Mouse (Mus musculus): ENCODE results near the gene Cggbp1. TPM values are rescaled to one million over a fixed set of nuclear protein-coding genes. Genes with fewer than 3 reads are reported as not detected.

Cggbp1 gene
- polyA plus RNA-seq, 1 experiment from 2014 or later = 51.1 TPM

DNA sequence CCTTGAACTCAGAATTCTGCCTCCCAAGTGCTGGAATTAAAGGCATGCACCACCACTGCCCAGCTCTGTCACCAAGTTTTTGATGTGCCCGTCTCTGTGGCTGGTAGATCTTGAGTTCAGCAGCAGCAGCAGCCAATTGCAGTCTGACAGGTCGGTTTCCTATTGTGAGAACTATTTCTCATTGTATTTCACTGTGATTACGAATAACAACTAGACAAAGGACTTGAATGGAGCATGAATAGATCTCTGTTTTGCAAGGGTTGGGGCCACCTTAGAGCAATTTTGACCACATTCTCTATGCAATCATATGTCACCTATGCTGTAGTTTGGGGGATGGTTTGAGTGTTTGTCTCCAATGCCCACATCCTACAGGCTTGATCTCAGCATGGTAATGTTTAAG, 29.2 kb downstream of the Cggbp1 start:
- no peaks in the 10 kb centered on the region for H3K36me3 ChIP-seq (ENCODE audit: inconsistent target)
- H3K27ac ChIP-seq = no peak overlapping the region
- no peak overlapping the region for H3K4me3 ChIP-seq (ENCODE audit: inconsistent target)
- H3K79me2 ChIP-seq (ENCODE audit: inconsistent target) = no peaks in the 10 kb centered on the region
- 86% methylated on average over 3 of the region's 3 CpGs for WGBS (ENCODE audit: missing documents)

DNA sequence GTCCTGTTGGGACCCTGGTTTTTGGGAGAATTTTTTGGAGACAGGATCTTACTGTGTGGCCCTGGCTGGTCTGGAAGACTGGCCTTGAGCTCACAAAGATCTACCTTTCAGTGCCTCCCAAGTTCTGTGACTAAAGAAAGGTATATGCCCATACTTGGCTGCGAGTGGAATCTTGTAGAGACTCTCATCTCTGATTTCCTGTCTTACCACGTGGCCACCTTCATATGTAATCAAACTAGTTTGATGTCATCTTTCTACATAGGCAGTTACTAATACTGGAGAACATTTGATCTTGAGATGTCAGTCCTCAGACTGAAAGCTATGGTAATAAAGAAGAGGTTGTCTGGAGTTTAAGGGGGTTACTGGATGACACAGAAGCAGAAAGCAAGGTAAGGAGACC, 29.6 kb downstream of the Cggbp1 start:
- no peaks in the 10 kb centered on the region for H3K36me3 ChIP-seq (ENCODE audit: inconsistent target)
- no peaks in the 10 kb centered on the region for H3K79me2 ChIP-seq (ENCODE audit: inconsistent target)
- no peak overlapping the region for H3K27ac ChIP-seq
- H3K4me3 ChIP-seq (ENCODE audit: inconsistent target) = no peak overlapping the region
- WGBS (ENCODE audit: missing documents) = 71% methylated on average over 2 of the region's 2 CpGs

DNA sequence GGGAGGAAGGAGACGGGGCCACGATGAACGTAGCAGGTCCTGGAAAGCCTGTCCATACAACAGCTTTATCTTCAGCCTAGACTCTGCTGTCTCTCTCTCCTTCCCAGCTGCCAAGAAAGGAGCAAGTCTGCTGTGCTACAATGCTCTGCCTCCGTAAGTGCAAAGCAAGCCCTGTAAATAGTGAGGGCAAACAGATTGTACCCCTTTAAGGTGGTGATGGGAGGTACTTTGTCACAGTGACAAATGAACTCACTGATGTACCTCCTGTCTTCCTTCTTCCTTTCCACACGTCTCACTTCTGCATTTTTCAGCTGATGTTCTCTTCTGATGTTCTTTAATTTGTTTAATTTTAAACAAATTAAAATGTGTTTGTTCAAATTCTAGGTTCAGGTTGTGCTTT, 32.1 kb downstream of the Cggbp1 start:
- Histone ChIP-seq H3K27ac (0 out of 2 replicates have a peak overlapping the region, but pooled peaks have one; percentile 21), H3K4me3 (ENCODE audit: inconsistent target) (no peak overlapping the region), H3K36me3 (ENCODE audit: inconsistent target) (no peaks in the 10 kb centered on the region), H3K79me2 (ENCODE audit: inconsistent target) (no peaks in the 10 kb centered on the region)
- 32% methylated on average over 5 of the region's 5 CpGs for WGBS (ENCODE audit: missing documents)

DNA sequence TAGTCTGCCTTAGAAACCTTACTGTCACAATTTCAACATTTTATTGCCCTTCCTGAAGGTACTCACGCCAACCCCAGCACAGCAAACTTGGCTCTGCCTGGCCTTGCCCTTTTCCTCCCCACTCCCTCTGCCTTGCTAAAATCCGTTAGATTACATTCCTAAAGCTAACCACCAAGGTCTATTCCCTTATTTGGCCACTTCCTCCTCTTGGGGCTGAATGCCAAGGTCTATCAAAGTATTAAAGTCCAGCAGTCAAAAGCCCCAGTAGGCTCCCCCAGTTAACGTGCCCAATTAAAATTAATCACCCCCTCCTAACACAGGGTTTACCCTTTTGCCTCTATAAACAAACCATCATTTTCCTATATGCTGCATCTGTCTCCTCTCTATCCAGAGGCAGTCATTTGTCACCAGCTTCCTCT, 32.6 kb downstream of the Cggbp1 start:
- Histone ChIP-seq H3K36me3 (ENCODE audit: inconsistent target) (no peaks in the 10 kb centered on the region), H3K27ac (0 out of 2 replicates have a peak overlapping the region, but pooled peaks have one; percentile 21), H3K4me3 (ENCODE audit: inconsistent target) (no peak overlapping the region), H3K79me2 (ENCODE audit: inconsistent target) (no peaks in the 10 kb centered on the region)
- 12% methylated on average over 3 of the region's 3 CpGs for WGBS (ENCODE audit: missing documents)

DNA sequence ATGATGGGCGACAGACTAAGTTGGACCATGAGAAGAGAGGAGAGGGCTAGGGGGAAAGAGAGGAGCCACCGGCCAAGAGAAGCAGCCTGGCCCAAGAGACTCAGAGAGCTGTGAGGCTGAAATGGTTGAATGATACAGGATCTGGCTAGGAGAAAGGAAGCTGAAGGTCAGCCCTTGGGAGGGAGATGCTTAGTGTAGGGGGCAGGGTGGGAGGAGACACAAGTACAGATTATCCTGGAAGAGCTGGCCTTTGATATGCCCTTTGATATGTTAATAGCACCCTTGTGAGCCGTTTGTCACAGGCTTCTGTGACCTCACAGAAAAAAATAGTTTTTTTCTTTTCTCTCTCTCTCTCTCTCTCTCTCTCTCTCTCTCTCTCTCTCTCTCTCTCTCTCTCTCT, 33.3 kb downstream of the Cggbp1 start:
- no peaks in the 10 kb centered on the region for H3K79me2 ChIP-seq (ENCODE audit: inconsistent target)
- 82% methylated on average over 3 of the region's 3 CpGs for WGBS (ENCODE audit: missing documents)
- H3K4me3 ChIP-seq (ENCODE audit: inconsistent target) = no peak overlapping the region

DNA sequence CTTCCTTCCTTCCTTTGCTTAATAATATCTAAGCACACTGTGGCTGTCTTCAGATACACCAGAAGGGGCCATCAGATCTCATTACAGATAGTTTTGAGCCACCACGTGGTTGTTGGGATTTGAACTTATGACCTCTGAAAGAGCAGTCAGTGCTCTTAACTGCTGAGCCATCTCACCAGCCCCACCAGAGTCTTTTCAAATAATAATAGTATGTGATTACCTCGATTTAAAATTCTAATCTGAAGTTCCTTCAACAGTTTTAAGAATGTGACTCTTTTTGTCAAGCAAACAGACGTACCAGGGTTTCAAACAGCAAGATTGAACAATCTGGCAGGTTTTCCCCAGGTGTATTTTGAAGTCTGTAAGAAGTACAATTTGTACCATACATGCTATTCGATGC, 33.8 kb downstream of the Cggbp1 start:
- 67% methylated on average over 4 of the region's 4 CpGs for WGBS (ENCODE audit: missing documents)
- no peak overlapping the region for H3K4me3 ChIP-seq (ENCODE audit: inconsistent target)

More for the DNA sequence above, 33.3 kb downstream of the Cggbp1 start:
- Histone ChIP-seq H3K27ac (no peak overlapping the region), H3K36me3 (ENCODE audit: inconsistent target) (no peaks in the 10 kb centered on the region)

DNA sequence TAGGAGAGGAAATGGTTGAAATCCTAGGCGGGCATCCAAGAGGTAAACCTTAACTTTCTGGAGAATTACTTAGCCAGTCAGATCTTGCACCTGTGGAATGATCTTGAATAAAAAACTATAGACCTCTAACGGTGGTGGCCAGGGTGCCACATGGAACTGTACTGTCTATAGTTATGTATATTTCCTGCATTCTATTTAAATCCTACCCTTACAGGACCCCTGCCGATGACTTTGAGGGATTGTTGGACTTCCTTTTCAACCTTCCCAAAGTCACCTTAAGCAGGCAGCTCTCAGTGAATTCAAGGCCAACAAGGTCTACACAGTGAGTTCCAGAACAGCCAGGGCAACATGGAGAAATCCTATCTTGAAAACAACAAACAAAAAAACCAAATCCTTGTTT, 37.7 kb downstream of the Cggbp1 start:
- H3K27ac ChIP-seq = no peak overlapping the region
- 96% methylated on average over 3 of the region's 3 CpGs for WGBS (ENCODE audit: missing documents)
- H3K4me3 ChIP-seq (ENCODE audit: inconsistent target) = no peak overlapping the region
- no peaks in the 10 kb centered on the region for H3K79me2 ChIP-seq (ENCODE audit: inconsistent target)
- no peaks in the 10 kb centered on the region for H3K36me3 ChIP-seq (ENCODE audit: inconsistent target)

More for the DNA sequence above, 33.8 kb downstream of the Cggbp1 start:
- Histone ChIP-seq H3K79me2 (ENCODE audit: inconsistent target) (no peaks in the 10 kb centered on the region), H3K27ac (no peak overlapping the region), H3K36me3 (ENCODE audit: inconsistent target) (no peaks in the 10 kb centered on the region)

DNA sequence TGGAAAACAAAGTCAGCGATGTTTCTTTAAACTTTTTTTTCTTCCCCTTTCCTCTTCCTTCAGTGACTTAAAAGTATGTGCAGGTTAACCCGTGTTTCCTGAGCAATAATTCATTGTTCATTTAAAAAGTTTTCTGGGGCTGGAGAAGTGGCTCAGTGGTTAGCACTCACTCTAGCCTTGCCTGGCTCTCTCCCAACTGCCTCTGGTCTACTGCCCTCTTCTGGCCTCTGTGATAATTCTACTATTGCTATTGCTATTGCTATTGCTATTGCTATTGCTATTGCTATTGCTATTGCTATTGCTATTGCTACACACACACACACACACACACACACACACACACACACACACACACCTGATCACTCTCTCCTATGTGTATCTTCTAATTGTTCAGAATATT, 47.3 kb downstream of the Cggbp1 start:
- H3K79me2 ChIP-seq (ENCODE audit: inconsistent target) = no peaks in the 10 kb centered on the region
- no peak overlapping the region for H3K27ac ChIP-seq
- H3K4me3 ChIP-seq (ENCODE audit: inconsistent target) = no peak overlapping the region
- WGBS (ENCODE audit: missing documents) = 8% methylated on average over 2 of the region's 2 CpGs
- no peaks in the 10 kb centered on the region for H3K36me3 ChIP-seq (ENCODE audit: inconsistent target)

DNA sequence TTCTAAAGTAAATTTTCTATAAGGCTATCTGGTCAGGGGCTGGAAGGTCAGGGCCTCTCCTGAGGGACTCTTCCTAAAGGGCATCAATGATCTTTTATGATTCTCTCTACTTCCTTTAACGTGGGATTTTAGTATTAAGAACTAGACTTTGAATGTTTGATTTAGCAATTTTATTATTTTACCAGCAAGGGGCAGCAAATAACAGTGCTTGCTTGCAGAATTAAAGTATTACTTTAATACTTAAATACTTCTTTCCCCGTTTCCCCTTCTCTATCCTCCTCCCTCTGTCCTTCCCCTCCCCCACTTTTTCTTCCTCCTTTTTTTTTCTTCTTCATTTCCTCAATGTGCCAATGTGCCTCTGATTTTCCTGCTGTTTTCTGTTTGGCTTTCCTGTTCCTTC, 51.5 kb downstream of the Cggbp1 start:
- Histone ChIP-seq H3K36me3 (ENCODE audit: inconsistent target) (no peaks in the 10 kb centered on the region), H3K27ac (no peak overlapping the region), H3K4me3 (ENCODE audit: inconsistent target) (no peak overlapping the region), H3K79me2 (ENCODE audit: inconsistent target) (no peaks in the 10 kb centered on the region)
- 4% methylated on average over 2 of the region's 2 CpGs for WGBS (ENCODE audit: missing documents)

DNA sequence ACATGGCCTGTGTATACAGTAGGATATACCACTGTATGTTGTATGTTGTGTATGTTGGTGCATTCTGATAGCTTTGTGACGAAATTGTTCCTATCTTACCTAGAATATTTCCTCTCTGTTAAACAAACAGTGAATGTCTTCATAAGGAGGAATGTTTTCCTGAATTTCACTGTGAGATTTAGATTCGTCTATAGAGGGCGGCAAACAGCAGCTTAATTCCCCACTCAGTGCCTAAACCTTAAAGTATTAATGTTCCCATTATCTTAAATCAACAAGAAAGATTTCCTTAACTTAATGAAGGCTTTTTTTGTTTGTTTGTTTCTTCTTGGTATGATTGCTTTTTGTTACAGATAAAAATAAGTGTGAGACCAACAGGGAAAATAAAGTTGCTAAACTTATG, 55.3 kb downstream of the Cggbp1 start:
- WGBS (ENCODE audit: missing documents) = 20% methylated on average over 3 of the region's 3 CpGs
- Histone ChIP-seq H3K4me3 (ENCODE audit: inconsistent target) (no peak overlapping the region), H3K79me2 (ENCODE audit: inconsistent target) (no peaks in the 10 kb centered on the region), H3K27ac (no peak overlapping the region), H3K36me3 (ENCODE audit: inconsistent target) (no peaks in the 10 kb centered on the region)

DNA sequence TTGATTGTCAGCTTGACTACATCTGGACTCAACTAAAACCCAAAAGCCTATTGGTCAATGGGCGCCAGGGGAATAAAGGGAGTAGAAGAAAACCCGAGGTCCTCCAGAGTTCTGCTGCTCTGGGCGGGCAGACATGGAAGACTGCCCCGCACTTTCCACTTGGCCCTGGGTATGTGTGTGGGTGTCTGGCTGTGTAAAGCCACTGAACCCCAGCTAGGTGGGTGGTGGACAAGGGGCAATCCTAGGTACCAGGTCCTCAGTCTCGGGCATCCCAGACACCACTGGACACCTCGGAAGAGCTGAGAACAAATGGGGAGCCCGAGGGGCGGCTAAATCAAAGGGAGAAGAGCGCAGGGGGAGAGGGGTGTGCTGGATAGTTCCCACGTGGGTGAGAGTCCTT, 57.0 kb downstream of the Cggbp1 start:
- Histone ChIP-seq H3K27ac (no peak overlapping the region), H3K79me2 (ENCODE audit: inconsistent target) (no peaks in the 10 kb centered on the region), H3K36me3 (ENCODE audit: inconsistent target) (no peaks in the 10 kb centered on the region), H3K4me3 (ENCODE audit: inconsistent target) (no peak overlapping the region)
- 95% methylated on average over 9 of the region's 10 CpGs for WGBS (ENCODE audit: missing documents)

Other genes with a start within 250 kb of the Cggbp1 start
- gene Csnka2ip, start 249.6 kb upstream of the Cggbp1 start, polyA plus RNA-seq (2018) = not detected in 3 replicates
- 11.1 to 13.5 TPM (median 11.5 TPM) in 3 replicates for gene 4930453N24Rik, start 80.8 kb upstream of the Cggbp1 start, polyA plus RNA-seq (2018)
- 6.0 to 6.8 TPM (median 6.4 TPM) in 3 replicates for gene Zfp654, start 344 bp upstream of the Cggbp1 start, polyA plus RNA-seq (2018)

Data from macrophage (primary cell).